In the genomic region with DNA sequence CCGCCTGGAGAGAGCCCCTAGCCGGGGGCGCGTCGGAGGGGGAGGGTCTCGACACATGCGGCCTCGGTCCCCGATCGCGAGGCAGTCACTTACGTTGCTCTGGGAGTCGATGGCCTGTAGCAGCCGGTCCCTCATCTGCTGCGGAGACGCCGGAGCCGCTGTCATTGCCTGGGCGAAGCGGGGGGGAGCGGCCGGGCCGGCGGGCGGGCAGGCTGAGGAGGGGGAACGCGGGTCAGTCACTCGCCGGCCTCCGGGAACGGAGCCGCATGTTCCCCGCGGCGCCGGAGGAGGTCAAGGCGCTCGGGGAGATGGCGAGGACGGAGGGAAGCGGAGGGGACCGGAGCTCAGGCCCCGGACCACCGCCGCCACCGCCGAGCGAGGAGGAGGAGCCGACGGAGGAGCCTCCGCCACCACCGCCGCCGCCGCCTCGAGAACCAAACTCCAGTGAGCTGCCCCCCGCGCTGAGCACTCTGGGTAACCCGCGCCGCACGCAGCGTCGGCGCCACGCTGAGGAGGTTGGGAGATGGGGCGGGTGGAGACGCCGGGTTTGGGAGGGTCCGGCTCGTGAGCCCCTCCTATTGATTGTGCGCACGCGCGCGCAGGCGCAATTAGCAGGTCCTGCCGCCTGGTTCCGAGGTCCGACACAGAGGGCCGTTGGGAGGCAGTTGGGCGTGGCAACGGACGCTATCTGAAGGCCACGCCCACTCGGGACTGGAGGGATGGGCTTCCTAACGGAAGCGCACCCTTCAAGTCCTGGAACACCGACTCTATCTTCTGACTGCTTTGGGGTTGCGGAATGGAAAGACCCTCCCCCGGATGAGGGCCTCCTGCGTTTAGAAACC, we compare ENCODE assay signal across 7 mouse cellular contexts. TPM values are rescaled to one million over a fixed set of nuclear protein-coding genes. Genes with fewer than 3 reads are reported as not detected.
DNase-seq lines count a peak whose midpoint lies in the region; ATAC-seq lines count a peak whose summit lies in the region.

Med26 (minus strand) TSS at position 469 of the 842 bp plus-strand sequence.

- H3K36me3 ChIP-seq in intestine, embryonic 15.5 days = 0 out of 2 replicates have a peak, but pooled peaks cover 4% of the 10 kb centered on the region
- peaks cover 26% of the 10 kb centered on the region for H3K36me3 ChIP-seq in midbrain, embryonic 10.5 days

- H3K4me3 ChIP-seq in intestine, embryonic 15.5 days (replicated peaks) = peak within 1 kb of the TSS; percentile 89
- peak within 1 kb of the TSS; percentile 99 for H3K4me3 ChIP-seq in midbrain, embryonic 10.5 days

- no peaks in the 10 kb centered on the region for H3K9me3 ChIP-seq in intestine, embryonic 15.5 days
- H3K9me3 ChIP-seq in midbrain, embryonic 10.5 days (replicated peaks) = no peaks in the 10 kb centered on the region

- peak within 1 kb of the TSS; percentile 97 for H3K9ac ChIP-seq in intestine, embryonic 15.5 days

- H3K27ac ChIP-seq in intestine, embryonic 15.5 days = peak within 1 kb of the TSS; percentile 86
- peak within 1 kb of the TSS; percentile 94 for H3K27ac ChIP-seq in midbrain, embryonic 10.5 days (replicated peaks)

- under 1% methylated on average over 83 of the region's 92 CpGs for WGBS in intestine, embryonic 15.5 days
- under 1% methylated on average over 82 of the region's 92 CpGs for WGBS in midbrain, embryonic 10.5 days

- intact Hi-C loops in gastrocnemius, postnatal 36 days (cut with DNase I) = loop anchor here (5.0 kb wide), 1 partner anchor 51 kb away; no protein-coding TSS in a partner anchor
- intact Hi-C loops in left cerebral cortex, postnatal 25 days (cut with DNase I) = loop anchor here (1.0 to 5.0 kb wide), 3 partner anchors 23 to 71 kb away; partner anchors contain the start of genes Cherp, Slc35e1 and Smim7

- DNase-seq in adrenal gland, adult 2 months = peak; percentile 99
- DNase-seq in embryo, embryonic 11.5 days (ENCODE audit: low read depth, low spot score) = peak; percentile 99
- peak; percentile 95 to 97 for DNase-seq in gastrocnemius, postnatal 36 days
- DNase-seq in left cerebral cortex, postnatal 25 days (ENCODE audit: low spot score in 2 of 2) = peak; percentile 98 to 99
- DNase-seq in midbrain, embryonic 10.5 days (ENCODE audit: low spot score) = peak; percentile 99
- DNase-seq in right cerebral cortex, postnatal 4 days = peak; percentile 95

- ATAC-seq in intestine, embryonic 15.5 days = peak; percentile 97

- peaks cover 10% of the 10 kb centered on the region for H3K4me1 ChIP-seq in intestine, embryonic 15.5 days (replicated peaks)
- H3K4me1 ChIP-seq in midbrain, embryonic 10.5 days = peaks cover 35% of the 10 kb centered on the region

- H3K4me2 ChIP-seq in intestine, embryonic 15.5 days (replicated peaks) = peak within 1 kb of the TSS; percentile 80

- no peaks in the 10 kb centered on the region for H3K27me3 ChIP-seq in intestine, embryonic 15.5 days (replicated peaks)
- no peaks in the 10 kb centered on the region for H3K27me3 ChIP-seq in midbrain, embryonic 10.5 days (ENCODE audit: low read depth, poor library complexity, severe bottlenecking)

RNA-seq across cellular contexts. Expression of gene Med26, which starts in this region (rescaled TPM):
- total RNA-seq in adrenal gland, adult 2 months (2021) = 1 to 10 TPM; 8.6 to 9.5 TPM
- polyA plus RNA-seq in adrenal gland, adult 2 months (2012; rRNA removed) = 16.4 and 17.1 TPM in 2 replicates
- 1 to 10 TPM; 8.2 to 8.3 TPM for total RNA-seq in gastrocnemius, postnatal 36 days (2021)
- polyA plus RNA-seq in intestine, embryonic 15.5 days (2015; fragmentation: Nextera tagmentation; extraction: Ambion mirVana) = 13.1 and 14.0 TPM in 2 replicates
- 10 to 100 TPM in 1 of 2 experiments, 1 to 10 TPM in 1; 9.5 to 10.4 TPM for total RNA-seq in left cerebral cortex, postnatal 25 days (2021)
- 19.0 and 19.9 TPM in 2 replicates for polyA plus RNA-seq in midbrain, embryonic 10.5 days (2016; fragmentation: Nextera tagmentation; extraction: Ambion mirVana)

Comparison
In these comparisons a context has a peak if more than half of its experiments do, and no peak if none do; other contexts are left out.
1. Peak in every context shown above with its lines: DNase-seq, ATAC-seq, H3K4me3 ChIP-seq and H3K27ac ChIP-seq.